Mouse (Mus musculus): ENCODE results near the gene Nup93.

DNA sequence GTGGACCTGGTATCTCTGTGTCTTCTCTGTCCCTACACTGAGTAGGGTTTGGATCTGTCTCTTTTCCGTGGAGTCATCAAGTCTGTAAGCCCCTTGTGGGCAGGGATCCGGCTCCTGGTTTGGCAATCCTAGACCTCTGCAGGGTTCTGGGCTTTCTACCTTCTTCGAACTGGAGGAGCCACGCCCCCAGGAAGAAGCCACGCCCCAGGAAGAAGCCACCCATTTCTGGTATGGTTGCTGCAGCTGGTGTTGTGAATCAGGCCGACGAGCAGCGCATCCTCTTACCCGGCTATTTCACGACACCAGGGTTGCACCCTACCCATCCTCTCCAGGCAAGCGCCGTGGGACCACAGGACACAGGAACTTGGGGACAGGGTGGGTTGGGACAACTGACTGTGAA lies 109.7 kb downstream of the Nup93 start:
- no peak for TF ChIP-seq CTCF (IDR thresholded peaks at IDR 0.05; ENCODE audit: low read depth, low read length)
- TF ChIP-seq GATA1 (IDR thresholded peaks at IDR 0.05; ENCODE audit: borderline replicate concordance, low read length): no peak
- TF ChIP-seq TAL1 (conservative IDR thresholded peaks at IDR 0.05; ENCODE audit: low read depth, low read length): no peak
- no peak for TF ChIP-seq GATA2 (IDR thresholded peaks at IDR 0.05; ENCODE audit: borderline replicate concordance, low read depth, low read length)
- TF ChIP-seq POLR2AphosphoS5 (IDR thresholded peaks at IDR 0.05; ENCODE audit: insufficient replicate concordance, low read depth, low read length): no peak

Measured in G1E (cell line).